Mouse (Mus musculus): Measurements from ENCODE around the gene Tut1. TPM values are rescaled to one million over a fixed set of nuclear protein-coding genes. Genes with fewer than 3 reads are reported as not detected.
A peak's percentile ranks its signal among the peaks of the same experiment; 100 is the strongest.

The Tut1 gene
- polyA plus RNA-seq, 2 experiments = 27.6 to 28.6 TPM

DNA sequence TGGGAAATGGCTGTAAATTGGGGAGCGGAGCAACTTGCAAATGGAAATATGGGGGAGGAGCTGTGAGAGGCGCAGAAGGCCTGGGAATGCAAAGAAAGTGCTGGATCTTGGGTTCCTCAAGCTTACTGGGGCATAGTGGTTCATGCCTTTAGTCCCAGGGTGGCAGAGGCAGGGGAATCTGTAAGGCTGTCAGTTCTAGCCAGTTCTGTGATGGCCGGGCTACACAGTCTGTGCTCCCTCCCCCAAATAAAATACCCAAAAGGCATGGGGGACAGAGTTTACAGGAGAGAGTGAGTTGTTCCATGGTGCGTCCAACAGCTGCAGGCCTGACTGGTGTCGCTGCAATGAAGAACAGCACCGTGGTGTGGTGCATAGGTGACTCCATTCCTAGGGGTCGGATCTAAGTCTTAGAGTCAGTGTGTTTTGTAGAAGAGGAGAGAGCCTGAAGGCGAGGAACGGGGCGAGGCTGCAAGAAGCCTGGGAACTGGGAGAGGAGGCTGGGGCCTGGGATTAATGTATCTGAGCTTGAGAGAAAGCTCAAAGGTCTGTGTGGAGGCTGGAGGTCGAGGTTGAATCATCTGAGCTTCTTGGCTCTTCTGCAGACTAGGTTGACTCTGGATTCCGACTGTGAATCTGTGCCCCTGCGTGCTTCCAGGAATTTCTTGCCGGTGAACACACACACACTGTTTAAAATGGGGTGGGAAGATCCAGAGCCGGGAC is 34.9 kb downstream of the Tut1 start:
- peaks cover 56% of the 10 kb centered on the region for H3K4me1 ChIP-seq (ENCODE audit: control insufficient read depth, insufficient read depth, low read length)

DNA sequence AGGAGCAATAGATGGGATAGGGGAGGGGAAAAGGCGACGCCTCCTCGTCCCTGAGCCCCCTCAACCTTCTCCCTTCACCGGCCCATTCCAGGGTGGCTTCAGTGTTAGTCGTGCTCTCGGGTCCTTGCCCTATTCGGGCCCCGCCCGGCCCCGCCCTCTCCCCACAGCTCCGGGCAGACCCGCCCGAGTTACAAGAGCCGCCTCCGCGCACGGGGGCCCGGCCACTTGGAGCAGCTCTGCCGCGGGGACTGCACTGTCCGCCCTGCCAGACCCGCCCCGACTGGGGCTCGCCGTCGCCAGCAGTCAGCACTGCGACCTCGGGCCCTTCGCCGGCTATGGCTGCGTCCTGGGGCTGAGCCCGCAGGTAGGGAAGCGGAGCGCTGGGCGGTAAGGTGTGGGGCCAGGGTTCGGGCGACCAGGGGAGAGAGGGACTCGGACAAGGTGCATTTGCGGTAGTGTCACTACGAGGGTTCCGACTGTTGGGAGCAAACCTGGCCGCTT is 35.5 kb downstream of the Tut1 start, which contains the start of gene Ahnak:
Gene Ahnak (plus strand): TSS at position 219 of the 501 bp plus-strand sequence.
- no peaks in the 10 kb centered on the region for H3K27me3 ChIP-seq (ENCODE audit: control insufficient read depth, insufficient read depth, low read length)
- peak within 1 kb of the TSS; percentile 90 for H3K9ac ChIP-seq (ENCODE audit: low read depth, low read length, severe bottlenecking)
- no peaks in the 10 kb centered on the region for H3K36me3 ChIP-seq (ENCODE audit: control insufficient read depth, insufficient read depth, low read length)
- 3% methylated on average over 25 of the region's 42 CpGs for WGBS
- no peaks in the 10 kb centered on the region for H3K9me3 ChIP-seq (ENCODE audit: control insufficient read depth, low read length)
- 0 out of 2 replicates have a peak, but pooled peaks have one; percentile 52 for TF ChIP-seq POLR2A (IDR thresholded peaks at IDR 0.05; ENCODE audit: borderline replicate concordance, extremely low read depth, insufficient read depth, insufficient read length)
- H3K4me3 ChIP-seq (replicated peaks; ENCODE audit: low read length) = peak within 1 kb of the TSS; percentile 64
- peak within 1 kb of the TSS; percentile 56 for H3K4me2 ChIP-seq (replicated peaks; ENCODE audit: low read depth, low read length, severe bottlenecking)
- H3K4me1 ChIP-seq (ENCODE audit: control insufficient read depth, insufficient read depth, low read length) = peaks cover 55% of the 10 kb centered on the region
- DNase-seq (ENCODE audit: low spot score) (peak; percentile 67), ATAC-seq (ENCODE audit: low FRiP score, low read depth) (peak; percentile 27)
- peak within 1 kb of the TSS; percentile 97 for H3K27ac ChIP-seq (replicated peaks; ENCODE audit: low read depth, low read length)

More for the DNA sequence above, 34.9 kb downstream of the Tut1 start:
- Histone ChIP-seq H3K4me2 (replicated peaks; ENCODE audit: low read depth, low read length, severe bottlenecking) (peak overlapping the region; percentile 56), H3K4me3 (replicated peaks; ENCODE audit: low read length) (peak overlapping the region; percentile 64), H3K27ac (replicated peaks; ENCODE audit: low read depth, low read length) (peak overlapping the region; percentile 97), H3K36me3 (ENCODE audit: control insufficient read depth, insufficient read depth, low read length) (no peaks in the 10 kb centered on the region), H3K9me3 (ENCODE audit: control insufficient read depth, low read length) (no peaks in the 10 kb centered on the region), H3K9ac (ENCODE audit: low read depth, low read length, severe bottlenecking) (peak overlapping the region; percentile 90), H3K27me3 (ENCODE audit: control insufficient read depth, insufficient read depth, low read length) (no peaks in the 10 kb centered on the region)
- no peak for ATAC-seq (ENCODE audit: low FRiP score, low read depth)
- 5% methylated on average over 15 of the region's 15 CpGs for WGBS
- DNase-seq (ENCODE audit: low spot score) = no peak
- TF ChIP-seq POLR2A (IDR thresholded peaks at IDR 0.05; ENCODE audit: borderline replicate concordance, extremely low read depth, insufficient read depth, insufficient read length) = no peak

DNA sequence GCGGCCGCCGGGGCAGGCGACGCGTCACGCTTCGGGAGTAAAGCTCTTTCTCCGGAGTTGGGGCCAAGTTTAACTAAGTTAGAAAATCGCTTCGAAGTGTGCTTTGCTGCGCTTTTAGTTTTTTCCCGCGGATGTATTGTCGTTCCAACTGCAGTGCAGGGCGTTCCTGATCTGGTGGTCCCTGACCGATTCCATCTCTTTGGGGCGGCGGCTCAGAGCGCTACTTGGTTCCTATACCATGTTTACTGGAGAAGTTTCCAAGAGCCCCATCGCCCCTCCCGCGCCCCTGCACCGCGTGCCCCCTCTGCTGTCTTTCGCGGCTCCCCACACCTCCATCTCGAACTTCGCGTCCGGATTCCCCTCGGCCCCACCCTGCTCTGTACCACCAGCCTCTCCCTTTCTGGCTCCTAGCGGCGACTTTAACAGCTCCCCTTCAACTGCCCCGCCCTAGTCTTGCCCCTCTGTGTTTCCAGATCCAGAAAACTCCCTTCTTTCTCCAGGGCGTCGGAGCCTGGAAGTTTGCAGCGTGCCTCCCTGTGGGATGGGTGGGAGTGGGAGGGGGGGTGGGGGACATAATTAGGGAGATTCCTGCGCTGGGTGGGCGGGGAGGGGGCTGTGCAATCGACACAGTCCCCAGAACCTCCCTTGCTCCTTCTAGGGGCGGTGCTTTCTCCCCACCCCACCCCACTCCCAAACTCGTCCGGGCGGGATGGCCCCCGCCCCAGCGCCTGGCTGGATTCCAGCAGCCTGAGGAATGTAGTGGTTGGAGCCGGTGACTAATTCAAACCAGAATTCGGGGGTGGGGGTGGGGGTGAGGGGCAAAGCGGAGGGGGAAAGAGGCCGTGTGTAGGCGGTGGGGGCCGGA is 36.2 kb downstream of the Tut1 start:
- 0 out of 2 replicates have a peak, but pooled peaks have one; percentile 28 for TF ChIP-seq POLR2A (IDR thresholded peaks at IDR 0.05; ENCODE audit: borderline replicate concordance, extremely low read depth, insufficient read depth, insufficient read length)
- DNase-seq (ENCODE audit: low spot score) (peak; percentile 97), ATAC-seq (ENCODE audit: low FRiP score, low read depth) (peak; percentile 89)
- WGBS = under 1% methylated on average over 46 of the region's 53 CpGs
- Histone ChIP-seq H3K4me2 (replicated peaks; ENCODE audit: low read depth, low read length, severe bottlenecking) (peak overlapping the region; percentile 56), H3K27ac (replicated peaks; ENCODE audit: low read depth, low read length) (peak overlapping the region; percentile 97), H3K36me3 (ENCODE audit: control insufficient read depth, insufficient read depth, low read length) (no peaks in the 10 kb centered on the region), H3K9me3 (ENCODE audit: control insufficient read depth, low read length) (no peaks in the 10 kb centered on the region), H3K4me1 (ENCODE audit: control insufficient read depth, insufficient read depth, low read length) (peaks cover 49% of the 10 kb centered on the region), H3K27me3 (ENCODE audit: control insufficient read depth, insufficient read depth, low read length) (no peaks in the 10 kb centered on the region), H3K9ac (ENCODE audit: low read depth, low read length, severe bottlenecking) (peak overlapping the region; percentile 90), H3K4me3 (replicated peaks; ENCODE audit: low read length) (peak overlapping the region; percentile 64)

DNA sequence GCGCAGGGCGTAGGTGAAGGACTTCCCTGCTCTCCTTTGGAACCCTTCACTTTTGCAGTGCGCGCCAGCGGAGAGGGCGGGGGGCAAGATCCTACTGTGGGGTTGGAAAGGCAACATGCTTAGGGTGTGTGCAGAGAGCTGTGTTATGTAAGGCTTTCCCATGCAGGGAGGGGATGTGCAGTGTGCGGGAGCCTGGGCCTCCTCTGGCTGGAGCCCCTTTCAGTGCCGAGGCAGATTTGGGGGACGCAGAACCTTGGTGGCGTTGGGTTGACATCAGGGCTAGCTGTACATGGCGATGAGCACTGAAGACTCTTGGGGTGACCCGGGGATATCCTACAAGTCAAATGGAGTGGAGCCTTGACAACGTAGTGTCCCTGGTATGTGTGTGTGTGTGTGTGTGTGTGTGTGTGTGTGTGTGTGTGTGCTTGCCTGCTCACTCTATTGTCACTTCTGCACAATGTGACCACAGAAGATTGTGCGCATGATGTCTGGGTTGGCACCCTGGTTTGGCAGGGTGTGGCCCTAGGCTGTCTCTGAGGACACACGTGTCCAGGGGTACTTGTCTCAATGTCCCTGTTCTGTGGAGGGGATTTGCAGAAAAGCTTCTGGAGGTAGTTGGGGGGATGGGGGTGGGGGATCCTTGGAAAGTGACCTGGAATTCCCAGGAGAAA is 36.9 kb downstream of the Tut1 start:
- H3K9me3 ChIP-seq (ENCODE audit: control insufficient read depth, low read length) = no peaks in the 10 kb centered on the region
- H3K4me3 ChIP-seq (replicated peaks; ENCODE audit: low read length) = peak overlapping the region; percentile 64
- TF ChIP-seq POLR2A (IDR thresholded peaks at IDR 0.05; ENCODE audit: borderline replicate concordance, extremely low read depth, insufficient read depth, insufficient read length) = no peak
- peaks cover 48% of the 10 kb centered on the region for H3K4me1 ChIP-seq (ENCODE audit: control insufficient read depth, insufficient read depth, low read length)
- WGBS = 7% methylated on average over 15 of the region's 15 CpGs
- peak overlapping the region; percentile 97 for H3K27ac ChIP-seq (replicated peaks; ENCODE audit: low read depth, low read length)
- DNase-seq (ENCODE audit: low spot score) = no peak
- H3K4me2 ChIP-seq (replicated peaks; ENCODE audit: low read depth, low read length, severe bottlenecking) = peak overlapping the region; percentile 56
- peak; percentile 72 for ATAC-seq (ENCODE audit: low FRiP score, low read depth)
- peak overlapping the region; percentile 90 for H3K9ac ChIP-seq (ENCODE audit: low read depth, low read length, severe bottlenecking)
- no peaks in the 10 kb centered on the region for H3K36me3 ChIP-seq (ENCODE audit: control insufficient read depth, insufficient read depth, low read length)
- H3K27me3 ChIP-seq (ENCODE audit: control insufficient read depth, insufficient read depth, low read length) = no peaks in the 10 kb centered on the region
